Mouse (Mus musculus) liver, adult 2 months (tissue): ENCODE measurements around the gene Mrpl16. TPM values are rescaled to one million over a fixed set of nuclear protein-coding genes. Genes with fewer than 3 reads are reported as not detected.

ENCODE experiments used
- DNase-seq: peaks from one replicate; pipeline ENCODE4 v3.0.0-alpha.2; 2011; ENCODE audit warnings: low read depth, low spot score; ENCODE audit errors: extremely low read depth
- H3K27ac ChIP-seq: fragments of 200-500 bp; replicated peaks from 2 replicates; pipeline ENCODE4 v1.5.1; 2012; ENCODE audit warnings: low read depth, mild to moderate bottlenecking, control low read depth, inconsistent platforms, low read length; ENCODE audit not compliant: insufficient read depth
- H3K27me3 ChIP-seq: fragments of 200-500 bp; 2 replicates; pipeline ENCODE4 v1.6.1; 2012; ENCODE audit warnings: mild to moderate bottlenecking, moderate library complexity, low read length, inconsistent platforms; ENCODE audit not compliant: control insufficient read depth, insufficient read depth
- H3K36me3 ChIP-seq: fragments of 200-500 bp; 2 replicates; pipeline ENCODE4 v1.6.1; 2012; ENCODE audit warnings: low read length, inconsistent platforms; ENCODE audit not compliant: control insufficient read depth, insufficient read depth
- H3K4me1 ChIP-seq: fragments of 200-500 bp; 2 replicates; pipeline ENCODE4 v1.6.1; 2011; ENCODE audit warnings: low read length; ENCODE audit not compliant: control insufficient read depth, insufficient read depth
- H3K4me3 ChIP-seq: fragments of 200-500 bp; 2 replicates; pipeline ENCODE4 v1.5.1; 2011; ENCODE audit warnings: low read depth, mild to moderate bottlenecking, control low read depth, low read length, moderate library complexity; ENCODE audit not compliant: insufficient read depth
- H3K79me2 ChIP-seq: fragments of 200-500 bp; 2 replicates; pipeline ENCODE4 v1.6.1; 2012; ENCODE audit warnings: inconsistent platforms, mild to moderate bottlenecking, low read length, moderate library complexity; ENCODE audit not compliant: control insufficient read depth, insufficient read depth
- H3K9ac ChIP-seq: fragments of 200-500 bp; 2 replicates; pipeline ENCODE4 v1.6.1; 2012; ENCODE audit warnings: low read depth, mild to moderate bottlenecking, control low read depth, inconsistent platforms, low read length
- CTCF ChIP-seq: fragments of 200-500 bp; IDR thresholded peaks from 2 replicates; pipeline ENCODE4 v1.5.1; 2011; ENCODE audit warnings: low read depth, low read length, control low read depth
- POLR2A ChIP-seq: fragments of 200-500 bp; IDR thresholded peaks from 2 replicates; pipeline ENCODE4 v1.6.1; 2011; ENCODE audit warnings: low read length, control low read depth; ENCODE audit not compliant: insufficient read depth; ENCODE audit errors: extremely low read depth
- WGBS: fragments of 180-500 bp; shearing (Covaris S2); methylation state at CpG from one replicate; pipeline ENCODE4 v1.1.7; 2018; 5-methylcytosine and 5-hydroxymethylcytosine counted together
- polyA plus RNA-seq: library from polyadenylated mRNA; depleted of rRNA; stranded (reverse); fragments of >200 nt; gene quantifications from 2 replicates; pipeline ENCODE4 v1.2.3, GENCODE M21; 2012
- total RNA-seq: library from RNA; depleted of rRNA; stranded (reverse); fragments of >200 nt; gene quantifications from 2 replicates; pipeline ENCODE4 v1.2.3, GENCODE M21; 2014

Gene Mrpl16
- total and polyA plus RNA-seq, 2 experiments = 20.6 to 28.8 TPM

DNA sequence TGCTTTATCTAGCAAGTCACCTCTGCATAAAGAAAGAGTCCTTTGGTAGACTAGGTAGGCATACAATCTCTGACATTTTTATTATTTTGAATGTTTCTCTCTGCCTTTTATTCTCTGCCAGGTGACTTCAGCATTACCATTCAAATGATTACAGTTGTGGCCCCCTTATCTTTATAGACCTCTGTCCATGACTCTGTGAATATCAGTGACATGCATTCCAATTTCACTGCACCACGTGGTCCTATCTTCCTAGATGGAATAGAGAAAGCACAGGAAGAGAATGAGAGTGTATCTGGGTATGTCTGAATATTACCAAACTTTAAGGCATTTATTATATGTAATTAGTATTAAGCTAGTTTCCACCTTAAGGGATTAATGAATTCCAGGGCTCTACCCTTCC lies 33.7 kb upstream of the Mrpl16 start:
- Histone ChIP-seq H3K27me3 (no peaks in the 10 kb centered on the region), H3K79me2 (no peaks in the 10 kb centered on the region), H3K9ac (no peak overlapping the region), H3K4me3 (no peak overlapping the region), H3K27ac (no peak overlapping the region), H3K4me1 (no peaks in the 10 kb centered on the region), H3K36me3 (no peaks in the 10 kb centered on the region)
- 51% methylated on average over 1 of the region's 1 CpGs for WGBS
- no peak for DNase-seq
- TF ChIP-seq CTCF (no peak), POLR2A (no peak)

DNA sequence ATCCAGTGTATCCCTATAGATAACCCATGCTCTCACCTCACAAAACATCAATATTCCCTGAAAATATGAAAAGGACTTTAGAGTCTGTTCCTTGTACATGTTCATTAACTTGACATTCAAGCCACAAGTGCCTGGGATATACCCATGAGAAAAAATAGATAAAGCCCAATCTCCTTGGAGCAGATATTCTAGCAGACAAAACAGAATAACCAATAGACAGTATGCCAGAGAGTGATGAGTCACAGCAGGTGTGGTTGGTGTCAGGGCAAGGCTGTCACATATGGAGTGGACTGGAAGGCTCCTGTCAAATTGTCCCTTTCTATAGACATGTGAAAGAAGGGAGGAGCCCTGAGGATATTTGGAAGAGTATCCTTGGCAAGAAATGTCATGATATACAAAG lies 24.5 kb upstream of the Mrpl16 start:
- H3K4me3 ChIP-seq = no peak overlapping the region
- H3K4me1 ChIP-seq = no peaks in the 10 kb centered on the region
- TF ChIP-seq CTCF = no peak
- no peak for TF ChIP-seq POLR2A
- H3K27me3 ChIP-seq = no peaks in the 10 kb centered on the region
- no peaks in the 10 kb centered on the region for H3K79me2 ChIP-seq
- no peak overlapping the region for H3K27ac ChIP-seq
- no peak overlapping the region for H3K9ac ChIP-seq
- no peak for DNase-seq
- no peaks in the 10 kb centered on the region for H3K36me3 ChIP-seq

GRCm38 (mm10) chr19:11747298-11747697 lies 22.9 kb upstream of the Mrpl16 start, which contains the start of gene Gif:
TSS of gene Gif (plus strand) at chr19:11747554.
- Histone ChIP-seq H3K9ac (no peak within 1 kb of the TSS), H3K4me1 (no peaks in the 10 kb centered on the region), H3K79me2 (no peaks in the 10 kb centered on the region), H3K27me3 (no peaks in the 10 kb centered on the region), H3K36me3 (no peaks in the 10 kb centered on the region), H3K27ac (no peak within 1 kb of the TSS), H3K4me3 (no peak within 1 kb of the TSS)
- WGBS = 74% methylated on average over 2 of the region's 2 CpGs
- no peak for DNase-seq
- TF ChIP-seq POLR2A = no peak
- TF ChIP-seq CTCF = no peak

- no peak overlapping the region for H3K4me3 ChIP-seq
- H3K9ac ChIP-seq = no peak overlapping the region
- 73% methylated on average over 3 of the region's 3 CpGs for WGBS
- TF ChIP-seq CTCF (no peak), POLR2A (no peak)
- H3K27ac ChIP-seq = no peak overlapping the region
- no peaks in the 10 kb centered on the region for H3K27me3 ChIP-seq
- H3K4me1 ChIP-seq = no peaks in the 10 kb centered on the region
- no peak for DNase-seq
- H3K79me2 ChIP-seq = no peaks in the 10 kb centered on the region
- H3K36me3 ChIP-seq = no peaks in the 10 kb centered on the region
Measured at GRCm38 (mm10) chr19:11765059-11765458, 5.1 kb upstream of the Mrpl16 start.

- no peak overlapping the region for H3K9ac ChIP-seq
- TF ChIP-seq CTCF = no peak
- no peak for TF ChIP-seq POLR2A
Measured at GRCm38 (mm10) chr19:11766413-11766812, 3.8 kb upstream of the Mrpl16 start.

DNA sequence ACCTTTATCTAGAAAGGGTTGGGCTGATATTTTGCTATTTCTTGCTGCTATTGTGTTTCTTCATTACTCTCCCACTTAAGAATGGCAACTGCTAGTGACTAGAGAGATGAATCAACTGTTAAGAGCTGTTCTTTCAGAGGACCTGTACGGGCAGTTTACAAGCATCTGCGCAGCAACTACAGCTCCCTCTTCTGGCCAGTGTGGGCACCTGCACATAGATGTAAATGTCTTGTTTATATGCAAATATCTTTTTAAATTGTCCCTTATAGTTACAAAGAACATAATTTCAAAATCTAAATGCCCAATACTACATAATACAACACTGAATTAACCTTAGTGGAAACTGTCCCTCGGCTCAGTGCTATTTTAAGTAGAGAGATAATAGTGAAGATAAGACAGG lies 2.0 kb upstream of the Mrpl16 start:
- peak; percentile 53 for DNase-seq
- no peak for TF ChIP-seq POLR2A
- TF ChIP-seq CTCF = peak; percentile 79
- WGBS = 10% methylated on average over 3 of the region's 3 CpGs
- Histone ChIP-seq H3K27me3 (no peaks in the 10 kb centered on the region), H3K36me3 (peaks cover 5% of the 10 kb centered on the region; the same call in 1 of the 2 replicates), H3K9ac (no peak overlapping the region), H3K4me1 (peaks cover 4% of the 10 kb centered on the region), H3K79me2 (no peaks in the 10 kb centered on the region), H3K4me3 (no peak overlapping the region), H3K27ac (no peak overlapping the region)

More at GRCm38 (mm10) chr19:11766413-11766812, 3.8 kb upstream of the Mrpl16 start:
- peak; percentile 26 for DNase-seq
- H3K27me3 ChIP-seq = no peaks in the 10 kb centered on the region
- WGBS = 59% methylated on average over 4 of the region's 4 CpGs
- no peaks in the 10 kb centered on the region for H3K36me3 ChIP-seq
- H3K4me3 ChIP-seq = no peak overlapping the region
- no peak overlapping the region; the same call in 1 of the 2 replicates for H3K27ac ChIP-seq
- peaks cover 4% of the 10 kb centered on the region for H3K4me1 ChIP-seq
- H3K79me2 ChIP-seq = no peaks in the 10 kb centered on the region
